Mouse (Mus musculus): ENCODE results near the gene Hyal2.

- TF ChIP-seq CTCF (IDR thresholded peaks at IDR 0.05 in 2 of 3, conservative IDR thresholded peaks at IDR 0.05 in 1 of 3; ENCODE audit: control insufficient read depth in 1 of 3, insufficient read depth in 1 of 3, low read depth in 2 of 3, low read length in 3 of 3, poor library complexity in 1 of 3, severe bottlenecking in 1 of 3) (no peak), HCFC1 (IDR thresholded peaks at IDR 0.05; ENCODE audit: low read depth, low read length) (no peak)
Measured at GRCm38 (mm10) chr9:107603251-107603650, 35.5 kb downstream of the Hyal2 start.

All from MEL (cell line).